Mouse (Mus musculus) MN1 (cell line): ENCODE results near the gene Il16.
"Not testable (repeated sequence)": the region's sequence is repeated elsewhere in the genome, so short reads cannot be mapped to it uniquely, and the experiment has no call there.

Source experiments
- DNase-seq: peaks from one replicate; pipeline ENCODE4 v3.0.0-alpha.2; 2016; ENCODE audit warnings: low spot score

Gene Il16

GRCm38 (mm10) chr7:83735108-83735781 is 10.3 kb downstream of the Il16 start:
- no peak for DNase-seq

GRCm38 (mm10) chr7:83734671-83735082 is 10.8 kb downstream of the Il16 start:
- no peak for DNase-seq

GRCm38 (mm10) chr7:83734246-83734645 is 11.3 kb downstream of the Il16 start:
- no peak for DNase-seq

- DNase-seq = no peak
These were observed 12.7 kb downstream of the Il16 start for GRCm38 (mm10) chr7:83732781-83733180.

GRCm38 (mm10) chr7:83731961-83732666 is 13.4 kb downstream of the Il16 start:
- DNase-seq = no peak

- no peak for DNase-seq
These were observed 14.2 kb downstream of the Il16 start for GRCm38 (mm10) chr7:83731297-83731696.

GRCm38 (mm10) chr7:83726936-83727632 is 18.4 kb downstream of the Il16 start:
- DNase-seq = no peak

- no peak for DNase-seq
These were observed 19.7 kb downstream of the Il16 start for GRCm38 (mm10) chr7:83725801-83726200.

GRCm38 (mm10) chr7:83724541-83724940 is 21.0 kb downstream of the Il16 start:
- no peak for DNase-seq

GRCm38 (mm10) chr7:83723954-83724353 is 21.6 kb downstream of the Il16 start:
- no peak for DNase-seq

GRCm38 (mm10) chr7:83723221-83723620 is 22.3 kb downstream of the Il16 start:
- DNase-seq = no peak

GRCm38 (mm10) chr7:83722485-83722884 is 23.0 kb downstream of the Il16 start:
- DNase-seq = no peak

GRCm38 (mm10) chr7:83720231-83720630 is 25.3 kb downstream of the Il16 start:
- DNase-seq = no peak

- no peak for DNase-seq
These were observed 28.4 kb downstream of the Il16 start for GRCm38 (mm10) chr7:83717021-83717725.

GRCm38 (mm10) chr7:83713639-83714038 is 31.9 kb downstream of the Il16 start:
- no peak for DNase-seq

- not testable (repeated sequence) for DNase-seq
These were observed 33.8 kb downstream of the Il16 start for GRCm38 (mm10) chr7:83711676-83712259.

- DNase-seq = no peak
These were observed 42.3 kb downstream of the Il16 start for GRCm38 (mm10) chr7:83703046-83703775.

GRCm38 (mm10) chr7:83699066-83699745 is 46.3 kb downstream of the Il16 start:
- no peak for DNase-seq

GRCm38 (mm10) chr7:83695449-83696212 is 49.9 kb downstream of the Il16 start:
- no peak for DNase-seq
